Mouse (Mus musculus) liver, adult 2 months (tissue): ENCODE measurements around the gene Gjc2.

Experiments used
- CTCF ChIP-seq: fragments of 200-500 bp; IDR thresholded peaks from 2 replicates; pipeline ENCODE4 v1.5.1; 2011; ENCODE audit warnings: low read depth, low read length, control low read depth
- POLR2A ChIP-seq: fragments of 200-500 bp; IDR thresholded peaks from 2 replicates; pipeline ENCODE4 v1.6.1; 2011; ENCODE audit warnings: low read length, control low read depth; ENCODE audit not compliant: insufficient read depth; ENCODE audit errors: extremely low read depth

DNA sequence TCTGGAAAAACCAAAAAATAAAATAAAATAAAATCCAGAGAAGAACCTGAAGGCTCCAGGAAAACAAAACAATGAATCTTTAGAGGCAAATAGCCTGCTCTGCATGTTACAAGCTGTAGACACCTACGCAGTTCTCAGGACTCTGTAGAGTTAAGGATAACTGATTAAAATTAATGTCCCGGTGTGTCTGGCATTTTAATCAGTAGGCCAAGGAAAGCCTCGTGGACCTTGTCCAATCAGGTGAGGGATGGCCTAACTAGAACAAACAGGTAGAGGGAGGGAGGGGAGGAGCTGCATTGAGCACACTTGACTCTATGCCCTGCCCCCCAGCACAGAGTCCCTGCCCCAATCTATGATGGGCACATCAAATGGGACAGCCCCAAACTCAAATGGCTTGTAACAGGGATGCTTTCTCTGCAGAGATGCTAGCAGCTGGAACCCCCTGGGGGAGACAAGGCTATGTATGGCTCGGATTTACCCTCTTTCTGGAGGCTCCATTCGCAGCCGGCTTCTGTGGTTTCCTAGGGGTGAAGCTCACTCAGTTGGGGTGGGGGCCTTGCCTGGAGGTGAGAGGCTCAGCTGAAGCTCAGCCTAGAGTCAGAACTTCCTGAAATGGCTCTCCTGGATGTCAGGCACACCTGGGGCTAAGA lies 8.7 kb downstream of the Gjc2 start:
- TF ChIP-seq CTCF (no peak), POLR2A (no peak)
